Mouse (Mus musculus): ENCODE results near the gene Vapa. TPM values are rescaled to one million over a fixed set of nuclear protein-coding genes. Genes with fewer than 3 reads are reported as not detected.
"Not testable (repeated sequence)": the region's sequence is repeated elsewhere in the genome, so short reads cannot be mapped to it uniquely, and the experiment has no call there.

The Vapa gene
- polyA plus RNA-seq, 1 experiment from 2014 or later, result 240 TPM

- Histone ChIP-seq H3K36me3 (no peaks in the 10 kb centered on the region), H3K9me3 (no peaks in the 10 kb centered on the region), H3K27ac (no peak overlapping the region), H3K4me1 (replicated peaks) (no peaks in the 10 kb centered on the region), H3K27me3 (replicated peaks) (no peaks in the 10 kb centered on the region), H3K4me3 (replicated peaks) (no peak overlapping the region), H3K9ac (no peak overlapping the region), H3K4me2 (replicated peaks) (no peak overlapping the region)
- 66% methylated on average over 9 of the region's 9 CpGs for WGBS
- peak; percentile 21; the same call in 1 of the 2 replicates for ATAC-seq
These were observed 54.6 kb downstream of the Vapa start for GRCm38 (mm10) chr17:65558788-65559187.

DNA sequence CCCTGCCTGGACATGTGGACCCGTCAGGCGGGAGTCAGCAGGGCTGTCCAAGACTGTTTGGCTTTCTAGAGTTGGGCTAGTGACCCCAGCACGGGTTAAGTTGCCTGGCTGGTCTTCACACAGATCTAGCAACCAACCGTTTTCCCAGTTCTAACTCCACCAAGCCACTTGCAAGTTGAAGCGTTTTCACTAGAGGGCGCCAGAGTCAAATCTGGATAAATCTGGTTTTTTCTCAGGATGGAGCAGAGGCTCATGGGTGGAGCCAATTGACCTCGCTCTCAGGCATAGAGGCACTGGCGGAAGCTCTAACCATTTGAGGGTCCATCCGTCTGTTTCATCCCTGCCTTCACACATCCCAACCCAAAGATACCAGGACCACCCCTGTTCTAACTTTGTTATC, 55.1 kb downstream of the Vapa start:
- H3K27me3 ChIP-seq (replicated peaks), result no peaks in the 10 kb centered on the region
- peak; percentile 32; the same call in 1 of the 2 replicates for ATAC-seq
- 47% methylated on average over 9 of the region's 9 CpGs for WGBS

GRCm38 (mm10) chr17:65557212-65557611, 56.1 kb downstream of the Vapa start:
- H3K9me3 ChIP-seq, result no peaks in the 10 kb centered on the region
- no peak overlapping the region for H3K4me3 ChIP-seq (replicated peaks)
- no peak for ATAC-seq
- H3K27me3 ChIP-seq (replicated peaks), result no peaks in the 10 kb centered on the region
- no peak overlapping the region for H3K4me2 ChIP-seq (replicated peaks)
- H3K9ac ChIP-seq, result no peak overlapping the region
- no peak overlapping the region for H3K27ac ChIP-seq
- no peaks in the 10 kb centered on the region for H3K4me1 ChIP-seq (replicated peaks)
- 66% methylated on average over 6 of the region's 6 CpGs for WGBS
- no peaks in the 10 kb centered on the region for H3K36me3 ChIP-seq

More for the DNA sequence above, 55.1 kb downstream of the Vapa start:
- H3K27ac ChIP-seq, result no peak overlapping the region
- no peak overlapping the region for H3K9ac ChIP-seq
- no peaks in the 10 kb centered on the region for H3K36me3 ChIP-seq
- H3K4me2 ChIP-seq (replicated peaks), result no peak overlapping the region
- no peak overlapping the region for H3K4me3 ChIP-seq (replicated peaks)
- H3K4me1 ChIP-seq (replicated peaks), result no peaks in the 10 kb centered on the region
- no peaks in the 10 kb centered on the region for H3K9me3 ChIP-seq

DNA sequence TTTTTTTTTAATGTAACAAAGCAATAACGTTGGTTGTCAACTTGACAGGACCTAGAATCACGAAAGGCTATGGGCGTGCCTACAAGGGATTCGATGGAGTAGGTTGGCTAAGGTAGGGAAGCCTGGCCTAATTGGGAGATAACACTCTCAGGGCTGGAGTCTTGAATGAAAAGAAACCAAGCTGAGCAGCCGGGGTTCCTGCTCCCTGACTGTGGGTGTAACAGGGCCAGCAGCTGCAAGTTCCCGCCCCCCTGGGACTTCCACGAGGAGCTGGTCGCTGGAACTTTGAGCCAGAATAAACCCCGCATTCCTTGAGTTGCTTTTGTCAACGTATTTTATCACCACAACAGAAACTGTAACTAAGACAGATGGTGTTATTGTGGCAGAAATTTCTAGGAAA, 56.6 kb downstream of the Vapa start:
- WGBS, result 58% methylated on average over 10 of the region's 10 CpGs
- Histone ChIP-seq H3K27ac (no peak overlapping the region), H3K36me3 (no peaks in the 10 kb centered on the region), H3K4me3 (replicated peaks) (no peak overlapping the region), H3K4me2 (replicated peaks) (no peak overlapping the region), H3K27me3 (replicated peaks) (no peaks in the 10 kb centered on the region), H3K9ac (no peak overlapping the region), H3K4me1 (replicated peaks) (no peaks in the 10 kb centered on the region), H3K9me3 (no peaks in the 10 kb centered on the region)
- no peak for ATAC-seq

DNA sequence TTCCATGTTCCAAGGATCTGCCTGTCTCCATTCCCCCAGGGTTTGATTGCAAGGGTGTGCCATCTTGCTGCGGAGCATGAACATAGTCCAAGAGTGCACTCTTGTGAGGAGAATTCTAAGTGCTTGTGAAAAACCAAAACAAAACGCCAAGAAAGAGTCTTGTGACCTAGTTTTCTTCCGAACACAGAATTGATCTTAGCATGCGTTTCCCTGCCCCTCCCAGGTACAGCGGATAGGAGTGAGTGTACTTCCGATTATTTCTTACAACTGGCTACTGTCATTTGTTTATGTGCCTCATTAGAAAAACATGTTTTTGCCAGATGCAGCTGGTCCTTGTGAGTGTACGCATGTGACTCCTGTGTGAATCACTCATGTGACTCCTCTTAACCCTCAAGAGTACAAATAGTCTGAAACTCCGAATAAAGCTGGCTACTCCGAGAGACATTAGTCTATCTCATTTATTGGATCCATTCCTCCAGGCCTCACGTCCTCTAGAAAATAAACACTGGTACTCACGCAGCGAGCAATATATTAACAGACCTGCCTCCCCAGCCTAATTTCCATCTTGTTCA, 60.8 kb downstream of the Vapa start:
- peak; percentile 29; the same call in 1 of the 2 replicates for ATAC-seq
- no peak overlapping the region for H3K27ac ChIP-seq
- no peak overlapping the region for H3K4me3 ChIP-seq (replicated peaks)
- no peak overlapping the region for H3K9ac ChIP-seq
- H3K9me3 ChIP-seq, result no peaks in the 10 kb centered on the region
- no peaks in the 10 kb centered on the region for H3K27me3 ChIP-seq (replicated peaks)
- no peaks in the 10 kb centered on the region for H3K36me3 ChIP-seq
- H3K4me2 ChIP-seq (replicated peaks), result no peak overlapping the region
- 57% methylated on average over 12 of the region's 12 CpGs for WGBS
- 0 out of 2 replicates have a peak, but pooled peaks cover 3% of the 10 kb centered on the region for H3K4me1 ChIP-seq (replicated peaks)

DNA sequence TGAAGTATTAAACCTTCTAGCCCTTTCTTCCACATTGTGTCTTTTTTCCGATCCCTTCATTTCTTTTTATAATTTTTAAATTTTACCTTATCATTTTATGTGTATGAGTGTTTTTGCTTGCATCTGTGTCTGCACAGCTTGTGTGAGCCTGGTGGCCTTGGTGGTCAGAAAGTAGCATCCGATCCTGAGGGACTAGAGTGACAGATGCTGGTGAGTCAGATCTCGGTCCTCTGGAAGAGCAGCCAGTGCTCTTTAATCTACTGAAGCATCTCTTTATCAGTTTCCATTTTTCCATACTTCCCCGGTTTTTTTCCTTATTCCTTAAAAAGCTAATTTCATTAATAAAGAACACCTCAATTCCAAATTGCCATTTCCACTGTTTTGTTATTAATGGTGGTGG, 63.0 kb downstream of the Vapa start:
- no peak overlapping the region for H3K4me2 ChIP-seq (replicated peaks)
- H3K9ac ChIP-seq, result no peak overlapping the region
- ATAC-seq, result no peak
- H3K4me3 ChIP-seq (replicated peaks), result no peak overlapping the region
- no peaks in the 10 kb centered on the region for H3K36me3 ChIP-seq
- 0 out of 2 replicates have a peak, but pooled peaks cover 3% of the 10 kb centered on the region for H3K4me1 ChIP-seq (replicated peaks)
- no peaks in the 10 kb centered on the region for H3K9me3 ChIP-seq
- H3K27ac ChIP-seq, result no peak overlapping the region
- no peaks in the 10 kb centered on the region for H3K27me3 ChIP-seq (replicated peaks)
- WGBS, result 86% methylated on average over 4 of the region's 4 CpGs

- no peak overlapping the region for H3K9ac ChIP-seq
- no peaks in the 10 kb centered on the region for H3K27me3 ChIP-seq (replicated peaks)
- no peak overlapping the region for H3K4me2 ChIP-seq (replicated peaks)
- no peaks in the 10 kb centered on the region for H3K36me3 ChIP-seq
- H3K27ac ChIP-seq, result peak overlapping the region; percentile 48; the same call in 1 of the 2 replicates
- H3K4me1 ChIP-seq (replicated peaks), result 0 out of 2 replicates have a peak, but pooled peaks cover 3% of the 10 kb centered on the region
- WGBS, result 38% methylated on average over 18 of the region's 18 CpGs
- no peaks in the 10 kb centered on the region for H3K9me3 ChIP-seq
- ATAC-seq, result peak; percentile 45
- no peak overlapping the region for H3K4me3 ChIP-seq (replicated peaks)
These were observed 64.5 kb downstream of the Vapa start for GRCm38 (mm10) chr17:65548698-65549365.

- not testable (repeated sequence) for H3K27ac ChIP-seq; H3K9me3 ChIP-seq; H3K4me2 ChIP-seq (replicated peaks); H3K27me3 ChIP-seq (replicated peaks); H3K36me3 ChIP-seq; H3K4me3 ChIP-seq (replicated peaks); H3K9ac ChIP-seq; ATAC-seq; H3K4me1 ChIP-seq (replicated peaks)
- 89% methylated on average over 4 of the region's 4 CpGs for WGBS
These were observed 67.1 kb downstream of the Vapa start for GRCm38 (mm10) chr17:65546221-65546620.

DNA sequence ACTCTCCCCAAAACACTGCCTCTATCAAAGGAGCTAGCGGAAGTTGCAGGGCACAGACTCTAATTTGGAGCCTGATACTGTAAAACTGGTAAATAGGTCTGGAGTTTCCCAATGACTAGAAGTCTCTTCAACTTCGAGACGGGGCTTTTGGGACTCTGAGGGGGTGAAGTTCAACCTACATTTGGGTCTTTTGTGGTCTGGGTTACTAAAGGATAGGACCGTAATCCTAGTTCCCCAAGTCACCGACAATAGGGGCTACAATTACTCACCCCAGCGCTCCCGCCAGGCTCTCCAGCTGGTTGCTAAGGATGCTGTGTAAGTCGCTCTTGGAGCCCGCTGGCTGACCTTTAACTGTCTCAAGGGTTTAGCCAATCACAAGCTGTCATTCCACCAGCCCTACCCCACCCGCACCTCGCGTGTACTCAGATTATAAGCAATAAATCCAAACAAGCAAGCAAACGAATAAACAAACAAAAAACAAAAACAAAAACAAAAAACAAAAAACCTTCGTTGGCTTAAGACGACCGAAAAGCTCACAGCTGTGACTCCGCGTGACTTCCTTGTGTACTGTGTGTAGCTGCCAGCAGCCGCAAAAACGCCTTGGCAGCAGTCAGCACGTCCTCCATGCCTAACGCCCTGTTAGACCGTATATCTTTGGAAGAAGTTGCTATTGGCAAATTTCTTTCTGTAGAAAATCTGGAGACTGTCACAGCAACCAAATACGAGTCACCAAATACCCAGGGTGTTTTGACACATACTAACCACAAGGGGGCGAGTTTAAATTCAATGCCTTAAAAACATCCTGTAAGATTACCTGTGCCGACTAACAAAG, 72.7 kb downstream of the Vapa start, which contains the start of gene Tmem232:
Gene Tmem232 (minus strand): TSS at position 342 of the 832 bp plus-strand sequence.
- no peak within 1 kb of the TSS for H3K9ac ChIP-seq
- peak; percentile 92 for ATAC-seq
- no peaks in the 10 kb centered on the region for H3K36me3 ChIP-seq
- H3K4me3 ChIP-seq (replicated peaks), result peak within 1 kb of the TSS; percentile 26
- peak within 1 kb of the TSS; percentile 62 for H3K4me2 ChIP-seq (replicated peaks)
- no peaks in the 10 kb centered on the region for H3K9me3 ChIP-seq
- WGBS, result 17% methylated on average over 26 of the region's 26 CpGs
- no peaks in the 10 kb centered on the region for H3K27me3 ChIP-seq (replicated peaks)
- H3K4me1 ChIP-seq (replicated peaks), result 0 out of 2 replicates have a peak, but pooled peaks cover 4% of the 10 kb centered on the region
- H3K27ac ChIP-seq, result no peak within 1 kb of the TSS

GRCm38 (mm10) chr17:65536156-65536555, 77.2 kb downstream of the Vapa start:
- H3K9me3 ChIP-seq, result no peaks in the 10 kb centered on the region
- no peaks in the 10 kb centered on the region for H3K36me3 ChIP-seq
- 0 out of 2 replicates have a peak, but pooled peaks cover 4% of the 10 kb centered on the region for H3K4me1 ChIP-seq (replicated peaks)
- no peak overlapping the region for H3K27ac ChIP-seq
- no peak overlapping the region for H3K4me3 ChIP-seq (replicated peaks)
- no peak for ATAC-seq
- WGBS, result 30% methylated on average over 3 of the region's 3 CpGs
- no peak overlapping the region for H3K4me2 ChIP-seq (replicated peaks)
- no peaks in the 10 kb centered on the region for H3K27me3 ChIP-seq (replicated peaks)
- H3K9ac ChIP-seq, result no peak overlapping the region

DNA sequence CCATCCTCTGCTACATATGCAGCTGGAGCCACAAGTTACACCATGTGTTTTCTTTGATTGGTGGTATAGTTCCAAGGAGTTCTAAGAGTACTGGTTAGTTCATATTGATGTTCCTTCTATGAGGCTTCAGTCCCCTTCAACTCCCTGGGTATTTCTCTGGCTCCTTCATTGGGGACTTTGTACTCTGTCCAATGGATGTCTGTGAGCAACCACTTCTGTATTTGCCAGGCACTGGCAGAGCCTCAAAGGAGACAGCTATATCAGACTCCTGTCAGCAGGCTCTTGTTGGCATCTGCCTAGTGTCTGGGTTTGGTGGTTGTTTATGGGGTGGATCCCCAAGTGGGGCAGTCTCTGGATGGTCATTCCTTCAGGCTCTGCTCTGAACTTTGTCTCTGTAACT, 81.0 kb downstream of the Vapa start:
- H3K4me1 ChIP-seq (replicated peaks); H3K4me3 ChIP-seq (replicated peaks); H3K4me2 ChIP-seq (replicated peaks); H3K27me3 ChIP-seq (replicated peaks); ATAC-seq; H3K36me3 ChIP-seq; H3K9ac ChIP-seq; H3K27ac ChIP-seq; H3K9me3 ChIP-seq: not testable (repeated sequence)

Data from intestine, embryonic 15.5 days (tissue).